Mouse (Mus musculus) bone marrow, adult 2 months (tissue): ENCODE data around the gene Zfp286.

Source experiments
- CTCF ChIP-seq: fragments of 200-500 bp; IDR thresholded peaks from 2 replicates; pipeline ENCODE4 v1.5.1; 2011; ENCODE audit warnings: low read length, control low read depth; ENCODE audit not compliant: control insufficient read depth, insufficient read depth
- POLR2A ChIP-seq: fragments of 200-500 bp; IDR thresholded peaks from 2 replicates; pipeline ENCODE4 v1.6.1; 2011; ENCODE audit warnings: low read depth, mild to moderate bottlenecking, control low read depth, low read length, borderline replicate concordance; ENCODE audit not compliant: control insufficient read depth

- TF ChIP-seq POLR2A (no peak), CTCF (no peak)
Measured at GRCm38 (mm10) chr11:62752191-62752590, 37.1 kb downstream of the Zfp286 start.
